8 mouse cellular contexts compared by ENCODE assay signal in genomic region chr11:97536835-97537579, GRCm38 (mm10). TPM values are rescaled to one million over a fixed set of nuclear protein-coding genes. Genes with fewer than 3 reads are reported as not detected.
A peak's percentile ranks its signal among the peaks of the same experiment; 100 is the strongest.
DNase-seq lines count a peak whose midpoint lies in the region; ATAC-seq and TF ChIP-seq lines count a peak whose summit lies in the region.

No protein-coding gene starts in this region.

- H3K4me2 ChIP-seq in heart, postnatal 0 days (ENCODE audit: low read depth, low read length), result peak overlapping the region; percentile 59
- peak overlapping the region; percentile 52 for H3K4me2 ChIP-seq in liver, embryonic 12.5 days

- H3K27me3 ChIP-seq in spleen, adult 2 months (ENCODE audit: control insufficient read depth, insufficient read depth, low read length), result peaks cover 27% of the 10 kb centered on the region
- peaks cover 91% of the 10 kb centered on the region for H3K27me3 ChIP-seq in heart, postnatal 0 days (ENCODE audit: control insufficient read depth, insufficient read depth, low read length)
- peaks cover 96% of the 10 kb centered on the region for H3K27me3 ChIP-seq in liver, embryonic 12.5 days (replicated peaks)

- H3K4me3 ChIP-seq in spleen, adult 2 months (ENCODE audit: extremely low read depth, insufficient read depth, insufficient read length), result 0 out of 2 replicates have a peak overlapping the region, but pooled peaks have one; percentile 2
- H3K4me3 ChIP-seq in heart, postnatal 0 days (ENCODE audit: low read depth, low read length), result peak overlapping the region; percentile 41
- peak overlapping the region; percentile 26 for H3K4me3 ChIP-seq in liver, embryonic 12.5 days

- H3K27ac ChIP-seq in spleen, adult 2 months (ENCODE audit: insufficient read depth, low read length), result no peak overlapping the region
- no peak overlapping the region for H3K27ac ChIP-seq in heart, postnatal 0 days (ENCODE audit: low read depth)
- no peak overlapping the region for H3K27ac ChIP-seq in liver, embryonic 12.5 days

- no peak for TF ChIP-seq CTCF in spleen, adult 2 months (IDR thresholded peaks at IDR 0.05; ENCODE audit: extremely low read depth, insufficient read depth, insufficient read length, insufficient replicate concordance)
- peak; percentile 16; the same call in 1 of the 2 replicates for TF ChIP-seq CTCF in heart, postnatal 0 days (IDR thresholded peaks at IDR 0.05; ENCODE audit: low read depth)

- H3K36me3 ChIP-seq in spleen, adult 2 months (ENCODE audit: control insufficient read depth, insufficient read depth, low read length), result no peaks in the 10 kb centered on the region
- no peaks in the 10 kb centered on the region for H3K36me3 ChIP-seq in heart, postnatal 0 days (replicated peaks; ENCODE audit: control insufficient read depth, insufficient read depth, low read length)
- no peaks in the 10 kb centered on the region for H3K36me3 ChIP-seq in liver, embryonic 12.5 days

- no peak overlapping the region for H3K9ac ChIP-seq in heart, postnatal 0 days (replicated peaks; ENCODE audit: low read depth, low read length)
- H3K9ac ChIP-seq in liver, embryonic 12.5 days, result no peak overlapping the region

- H3K9me3 ChIP-seq in heart, postnatal 0 days (replicated peaks; ENCODE audit: control insufficient read depth, low read length), result no peaks in the 10 kb centered on the region
- no peaks in the 10 kb centered on the region for H3K9me3 ChIP-seq in liver, embryonic 12.5 days (replicated peaks)

- peak; percentile 42 to 69 for DNase-seq in adrenal gland, adult (ENCODE audit: inconsistent age in 2 of 2, low spot score in 1 of 2)
- DNase-seq in adrenal gland, adult 8-10 months, result no peak
- no peak for DNase-seq in spleen, adult 2 months (ENCODE audit: low read depth in 1 of 2, low spot score in 2 of 2)
- DNase-seq in spleen, postnatal 4 days (ENCODE audit: low spot score in 2 of 2), result no peak
- DNase-seq in heart, postnatal 0 days (ENCODE audit: low spot score), result no peak
- peak; percentile 40 for DNase-seq in yolk sac, embryonic 10.5 days (ENCODE audit: low spot score)
- no peak for DNase-seq in adipocyte (ENCODE audit: low spot score)

- no peak for TF ChIP-seq EP300 in heart, postnatal 0 days (IDR thresholded peaks at IDR 0.05; ENCODE audit: low read depth)

- no peak for TF ChIP-seq POLR2A in spleen, adult 2 months (IDR thresholded peaks at IDR 0.05; ENCODE audit: low read depth, low read length)

- peaks cover 17% of the 10 kb centered on the region for H3K4me1 ChIP-seq in spleen, adult 2 months (ENCODE audit: control insufficient read depth, insufficient read depth, insufficient read length)
- H3K4me1 ChIP-seq in heart, postnatal 0 days (ENCODE audit: control insufficient read depth, insufficient read depth), result peaks cover 7% of the 10 kb centered on the region; the same call in 1 of the 2 replicates
- H3K4me1 ChIP-seq in liver, embryonic 12.5 days, result peaks cover 33% of the 10 kb centered on the region

- 0 out of 2 replicates have a peak, but pooled peaks have one; percentile 6 for ATAC-seq in heart, postnatal 0 days (ENCODE audit: insufficient read depth, low read depth)
- ATAC-seq in liver, embryonic 12.5 days, result no peak

- WGBS in spleen, adult 2 months, result 2% methylated on average over 36 of the region's 36 CpGs
- 1% methylated on average over 35 of the region's 36 CpGs for WGBS in heart, postnatal 0 days
- under 1% methylated on average over 36 of the region's 36 CpGs for WGBS in liver, embryonic 12.5 days (ENCODE audit: insufficient replicate concordance)

RNA-seq across cellular contexts. Expression of gene 4933428G20Rik, which starts 36.9 kb away (rescaled TPM):
- total RNA-seq in adrenal gland, adult 8-10 months (2022), result under 1 TPM in 3 of 4 experiments, not detected in 1; 0.35 to 0.80 (median 0.45) TPM
- not detected in 2 replicates for polyA plus RNA-seq in spleen, adult 2 months (2012; rRNA removed)
- total RNA-seq in heart, postnatal 0 days (2014; rRNA removed; ENCODE audit: low replicate concordance), result not detected in 2 replicates
- polyA plus RNA-seq in heart, postnatal 0 days (2015; fragmentation: Nextera tagmentation; extraction: Ambion mirVana), result 0.45 TPM in 2 replicates
- 1.3 and 1.4 TPM in 2 replicates for polyA plus RNA-seq in liver, embryonic 12.5 days (2016; fragmentation: Nextera tagmentation; extraction: Ambion mirVana)

RNA-seq across cellular contexts. Expression of gene Srcin1, which starts 39.0 kb away (rescaled TPM):
- total RNA-seq in adrenal gland, adult 8-10 months (2022), result 10 to 100 TPM; 10.7 to 37.6 (median 19.9) TPM
- 0.13 TPM in 2 replicates for polyA plus RNA-seq in spleen, adult 2 months (2012; rRNA removed)
- not detected in 2 replicates for total RNA-seq in heart, postnatal 0 days (2014; rRNA removed; ENCODE audit: low replicate concordance)
- 0.04 TPM in 1 of 2 replicates, not detected in the other for polyA plus RNA-seq in heart, postnatal 0 days (2015; fragmentation: Nextera tagmentation; extraction: Ambion mirVana)
- 0.01 and 0.10 TPM in 2 replicates for polyA plus RNA-seq in liver, embryonic 12.5 days (2016; fragmentation: Nextera tagmentation; extraction: Ambion mirVana)

Comparison
In these comparisons a context has a peak if more than half of its experiments do, and no peak if none do; other contexts are left out.
1. DNase-seq: peak in adrenal gland, adult (2 of 2) and yolk sac, embryonic 10.5 days (single experiment); none in adrenal gland, adult 8-10 months (single experiment), spleen, adult 2 months (0 of 2), spleen, postnatal 4 days (0 of 2), heart, postnatal 0 days (single experiment) and adipocyte (single experiment).
2. Peak in every context shown above with its lines, with median percentiles within 50 percentile points of each other: H3K4me3 ChIP-seq.